Mouse (Mus musculus) E14TG2a.4 (cell line): ENCODE measurements around the gene Gm49711.
A peak's percentile ranks its signal among the peaks of the same experiment; 100 is the strongest.

Source experiments
- H3K27me3 ChIP-seq: 2 replicates; pipeline ENCODE4 v1.6.1; 2014; ENCODE audit warnings: low read length, control low read depth; ENCODE audit not compliant: insufficient read depth
- H3K36me3 ChIP-seq: 2 replicates; pipeline ENCODE4 v1.6.1; 2014; ENCODE audit warnings: low read length, control low read depth; ENCODE audit not compliant: insufficient read depth
- H3K4me1 ChIP-seq: replicated peaks from 2 replicates; pipeline ENCODE4 v1.6.1; 2014; ENCODE audit warnings: low read depth, low read length, control low read depth
- H3K4me3 ChIP-seq: replicated peaks from 2 replicates; pipeline ENCODE4 v1.5.1; 2014; ENCODE audit warnings: mild to moderate bottlenecking, low read length
- H3K9me3 ChIP-seq: 2 replicates; pipeline ENCODE4 v1.6.1; 2014; ENCODE audit warnings: low read length, control low read depth
- CTCF ChIP-seq: conservative IDR thresholded peaks from 2 replicates; pipeline ENCODE4 v1.5.1; 2014; ENCODE audit warnings: low read length
- NANOG ChIP-seq: IDR thresholded peaks from 2 replicates; pipeline ENCODE4 v1.6.1; 2014; ENCODE audit warnings: borderline replicate concordance, low read length, mixed read lengths
- POU5F1 ChIP-seq: IDR thresholded peaks from 2 replicates; pipeline ENCODE4 v1.6.1; 2014; ENCODE audit warnings: low read length, borderline replicate concordance

Gm49711 gene

GRCm38 (mm10) chr16:92163545-92163944, 105.4 kb downstream of the Gm49711 start:
- no peak overlapping the region for H3K4me3 ChIP-seq
- H3K4me1 ChIP-seq = peaks cover 22% of the 10 kb centered on the region
- H3K27me3 ChIP-seq = peaks cover 16% of the 10 kb centered on the region
- H3K36me3 ChIP-seq = no peaks in the 10 kb centered on the region
- H3K9me3 ChIP-seq = peaks cover 7% of the 10 kb centered on the region; the same call in 1 of the 2 replicates
- TF ChIP-seq NANOG (no peak), POU5F1 (no peak), CTCF (no peak)

GRCm38 (mm10) chr16:92176052-92176451, 117.9 kb downstream of the Gm49711 start:
- peaks cover 14% of the 10 kb centered on the region for H3K4me1 ChIP-seq
- H3K27me3 ChIP-seq = peaks cover 2% of the 10 kb centered on the region; the same call in 1 of the 2 replicates
- H3K36me3 ChIP-seq = no peaks in the 10 kb centered on the region
- H3K9me3 ChIP-seq = no peaks in the 10 kb centered on the region
- no peak for TF ChIP-seq NANOG
- TF ChIP-seq CTCF = no peak
- no peak for TF ChIP-seq POU5F1
- no peak overlapping the region for H3K4me3 ChIP-seq

- H3K4me3 ChIP-seq = no peak overlapping the region
- H3K36me3 ChIP-seq = no peaks in the 10 kb centered on the region
- H3K4me1 ChIP-seq = peaks cover 11% of the 10 kb centered on the region
- no peaks in the 10 kb centered on the region for H3K9me3 ChIP-seq
- TF ChIP-seq POU5F1 (no peak), NANOG (no peak), CTCF (no peak)
- H3K27me3 ChIP-seq = peaks cover 3% of the 10 kb centered on the region; the same call in 1 of the 2 replicates
These were observed 119.6 kb downstream of the Gm49711 start for GRCm38 (mm10) chr16:92177718-92178117.

GRCm38 (mm10) chr16:92179306-92179705, 121.2 kb downstream of the Gm49711 start:
- peaks cover 27% of the 10 kb centered on the region for H3K4me1 ChIP-seq
- TF ChIP-seq NANOG (no peak), POU5F1 (no peak)
- peaks cover 3% of the 10 kb centered on the region; the same call in 1 of the 2 replicates for H3K27me3 ChIP-seq
- no peaks in the 10 kb centered on the region for H3K9me3 ChIP-seq
- peak overlapping the region; percentile 37 for H3K4me3 ChIP-seq
- H3K36me3 ChIP-seq = no peaks in the 10 kb centered on the region

- no peak overlapping the region for H3K4me3 ChIP-seq
- TF ChIP-seq NANOG (no peak), CTCF (no peak), POU5F1 (no peak)
- no peaks in the 10 kb centered on the region for H3K9me3 ChIP-seq
- H3K4me1 ChIP-seq = peaks cover 29% of the 10 kb centered on the region
- H3K36me3 ChIP-seq = no peaks in the 10 kb centered on the region
- H3K27me3 ChIP-seq = peaks cover 7% of the 10 kb centered on the region
These were observed 125.4 kb downstream of the Gm49711 start for GRCm38 (mm10) chr16:92183477-92183876.

DNA sequence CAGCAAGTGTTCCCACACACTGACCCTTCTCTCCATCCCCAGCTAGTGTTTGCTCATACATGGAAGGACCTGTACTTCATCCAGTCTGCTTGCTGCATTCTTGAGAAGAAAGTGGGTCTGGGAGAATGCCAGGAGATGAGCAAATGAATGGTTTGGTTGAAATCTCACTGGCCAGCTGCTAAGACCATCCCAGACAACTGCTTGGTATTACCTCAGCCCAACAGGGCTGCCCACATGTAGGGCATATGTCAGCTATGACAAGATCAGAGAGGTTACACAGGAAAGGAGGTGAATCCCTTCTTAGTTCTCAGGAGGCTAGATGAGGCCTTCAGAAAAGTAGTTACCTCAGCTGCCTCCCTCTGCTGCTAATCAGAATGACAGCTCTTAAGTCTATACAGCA, 132.5 kb downstream of the Gm49711 start:
- no peak for TF ChIP-seq NANOG
- TF ChIP-seq CTCF = no peak
- no peak for TF ChIP-seq POU5F1
- Histone ChIP-seq H3K9me3 (peaks cover 3% of the 10 kb centered on the region; the same call in 1 of the 2 replicates), H3K27me3 (peaks cover 7% of the 10 kb centered on the region; the same call in 1 of the 2 replicates)

DNA sequence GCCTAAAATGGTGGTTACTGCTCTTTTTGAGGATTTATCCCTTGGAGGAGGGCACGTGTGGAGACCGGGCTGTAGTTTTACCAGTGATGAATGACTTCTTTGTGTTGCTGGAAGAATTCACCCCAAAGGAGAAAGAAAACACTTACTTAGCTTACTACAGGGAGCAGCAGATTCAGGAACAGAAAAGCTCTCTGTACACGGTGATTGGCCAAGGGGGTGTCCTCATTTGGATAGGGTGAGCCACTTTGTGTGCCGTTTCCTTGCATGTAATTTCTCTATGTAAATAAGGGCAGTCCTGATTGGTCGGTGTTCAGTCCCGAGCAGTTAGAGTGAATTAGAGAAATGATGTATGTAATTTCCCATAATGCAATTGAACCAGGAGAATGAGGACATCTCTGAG, 137.0 kb downstream of the Gm49711 start:
- H3K36me3 ChIP-seq = no peaks in the 10 kb centered on the region
- peaks cover 3% of the 10 kb centered on the region; the same call in 1 of the 2 replicates for H3K9me3 ChIP-seq
- H3K4me1 ChIP-seq = no peaks in the 10 kb centered on the region
- TF ChIP-seq CTCF (no peak), NANOG (no peak), POU5F1 (no peak)
- H3K4me3 ChIP-seq = no peak overlapping the region
- no peaks in the 10 kb centered on the region for H3K27me3 ChIP-seq

More for the DNA sequence above, 132.5 kb downstream of the Gm49711 start:
- Histone ChIP-seq H3K4me1 (no peaks in the 10 kb centered on the region), H3K36me3 (no peaks in the 10 kb centered on the region), H3K4me3 (no peak overlapping the region)

DNA sequence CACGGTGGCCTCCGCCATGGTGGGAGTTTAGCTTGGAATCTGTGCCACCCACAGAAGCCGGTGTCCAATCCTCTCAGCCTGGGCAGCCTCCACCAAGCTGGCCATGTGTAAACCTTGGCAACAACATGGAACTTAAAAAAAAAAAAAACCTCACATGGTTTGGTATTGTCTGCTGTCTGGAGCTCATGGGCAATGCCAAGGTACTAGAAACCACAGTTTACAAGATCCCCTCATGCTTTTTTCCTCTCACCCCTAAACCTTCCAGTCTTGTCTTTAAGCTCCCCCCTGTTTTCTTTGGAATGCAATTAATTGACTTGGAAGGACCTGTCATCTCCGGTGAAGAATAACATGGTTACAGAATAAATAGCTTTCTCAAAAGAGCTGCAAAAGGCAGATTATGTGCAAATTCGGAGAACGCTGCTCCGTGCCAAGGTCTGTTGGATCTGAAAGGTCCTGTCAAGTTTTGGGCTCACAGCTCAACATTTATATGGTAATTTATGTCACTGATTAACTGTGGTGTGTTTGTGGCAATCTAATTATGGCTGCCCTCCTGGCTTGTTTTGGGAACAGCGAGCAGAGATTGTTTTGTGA, 138.7 kb downstream of the Gm49711 start:
- no peaks in the 10 kb centered on the region for H3K27me3 ChIP-seq
- H3K4me3 ChIP-seq = no peak overlapping the region
- H3K36me3 ChIP-seq = no peaks in the 10 kb centered on the region
- H3K4me1 ChIP-seq = no peaks in the 10 kb centered on the region
- TF ChIP-seq NANOG (no peak), CTCF (no peak), POU5F1 (no peak)
- peaks cover 3% of the 10 kb centered on the region; the same call in 1 of the 2 replicates for H3K9me3 ChIP-seq

GRCm38 (mm10) chr16:92200615-92201014, 142.5 kb downstream of the Gm49711 start:
- Histone ChIP-seq H3K4me3 (no peak overlapping the region), H3K27me3 (no peaks in the 10 kb centered on the region), H3K36me3 (no peaks in the 10 kb centered on the region), H3K9me3 (no peaks in the 10 kb centered on the region), H3K4me1 (no peaks in the 10 kb centered on the region)
- TF ChIP-seq NANOG (no peak), POU5F1 (no peak), CTCF (no peak)
